Mouse (Mus musculus) midbrain, embryonic 16.5 days (tissue): ENCODE measurements around the gene 2810408A11Rik. TPM values are rescaled to one million over a fixed set of nuclear protein-coding genes. Genes with fewer than 3 reads are reported as not detected.
A peak's percentile ranks its signal among the peaks of the same experiment; 100 is the strongest.

Experiments
- ATAC-seq: fragments of 200-750 bp; cut with Nextera tagmentation; 2 replicates; pipeline ENCODE4 v1.8.0; 2017; ENCODE audit warnings: moderate TSS enrichment
- H3K27ac ChIP-seq: fragments of 300-500 bp; sonication (generic); 2 replicates; pipeline ENCODE4 v1.5.1; 2014; ENCODE audit warnings: mild to moderate bottlenecking, low read length, mixed read lengths
- H3K27me3 ChIP-seq: fragments of 300-500 bp; sonication (generic); 2 replicates; pipeline ENCODE4 v1.6.1; 2014; ENCODE audit warnings: low read depth, low read length, mixed read lengths; ENCODE audit not compliant: control insufficient read depth, insufficient read depth
- H3K36me3 ChIP-seq: fragments of 300-500 bp; sonication (generic); 2 replicates; pipeline ENCODE4 v1.6.1; 2014; ENCODE audit warnings: mild to moderate bottlenecking, low read length, moderate library complexity, mixed read lengths; ENCODE audit not compliant: control insufficient read depth, insufficient read depth
- H3K4me1 ChIP-seq: fragments of 300-500 bp; sonication (generic); 2 replicates; pipeline ENCODE4 v1.6.1; 2014; ENCODE audit warnings: mild to moderate bottlenecking, low read length, mixed read lengths; ENCODE audit not compliant: control insufficient read depth, insufficient read depth
- H3K4me2 ChIP-seq: fragments of 300-500 bp; sonication (generic); 2 replicates; pipeline ENCODE4 v1.6.1; 2014; ENCODE audit warnings: mild to moderate bottlenecking, low read length, mixed read lengths
- H3K4me3 ChIP-seq: fragments of 300-500 bp; sonication (generic); 2 replicates; pipeline ENCODE4 v1.5.1; 2014; ENCODE audit warnings: low read depth, mild to moderate bottlenecking, low read length, moderate library complexity, mixed read lengths
- H3K9ac ChIP-seq: fragments of 300-500 bp; sonication (generic); 2 replicates; pipeline ENCODE4 v1.6.1; 2014; ENCODE audit warnings: low read depth, low read length, mixed read lengths
- H3K9me3 ChIP-seq: fragments of 300-500 bp; sonication (generic); replicated peaks from 2 replicates; pipeline ENCODE4 v1.6.1; 2014; ENCODE audit warnings: mild to moderate bottlenecking, low read length, mixed read lengths; ENCODE audit not compliant: control insufficient read depth, poor library complexity, severe bottlenecking
- WGBS: fragments of 180-500 bp; shearing (Covaris S2); extraction: QIAGEN DNeasy Blood & Tissue Kit; methylation state at CpG from one replicate; pipeline ENCODE4 v1.1.7; 2014; 5-methylcytosine and 5-hydroxymethylcytosine counted together
- polyA plus RNA-seq: library from polyadenylated mRNA; unstranded; fragments of >200 nt; fragmentation: Nextera tagmentation; extraction: Ambion mirVana; gene quantifications from 2 replicates; pipeline ENCODE4 v1.2.1, GENCODE M21; 2015

The 2810408A11Rik gene
- polyA plus RNA-seq, 1 experiment from 2014 or later: 6.6 TPM

DNA sequence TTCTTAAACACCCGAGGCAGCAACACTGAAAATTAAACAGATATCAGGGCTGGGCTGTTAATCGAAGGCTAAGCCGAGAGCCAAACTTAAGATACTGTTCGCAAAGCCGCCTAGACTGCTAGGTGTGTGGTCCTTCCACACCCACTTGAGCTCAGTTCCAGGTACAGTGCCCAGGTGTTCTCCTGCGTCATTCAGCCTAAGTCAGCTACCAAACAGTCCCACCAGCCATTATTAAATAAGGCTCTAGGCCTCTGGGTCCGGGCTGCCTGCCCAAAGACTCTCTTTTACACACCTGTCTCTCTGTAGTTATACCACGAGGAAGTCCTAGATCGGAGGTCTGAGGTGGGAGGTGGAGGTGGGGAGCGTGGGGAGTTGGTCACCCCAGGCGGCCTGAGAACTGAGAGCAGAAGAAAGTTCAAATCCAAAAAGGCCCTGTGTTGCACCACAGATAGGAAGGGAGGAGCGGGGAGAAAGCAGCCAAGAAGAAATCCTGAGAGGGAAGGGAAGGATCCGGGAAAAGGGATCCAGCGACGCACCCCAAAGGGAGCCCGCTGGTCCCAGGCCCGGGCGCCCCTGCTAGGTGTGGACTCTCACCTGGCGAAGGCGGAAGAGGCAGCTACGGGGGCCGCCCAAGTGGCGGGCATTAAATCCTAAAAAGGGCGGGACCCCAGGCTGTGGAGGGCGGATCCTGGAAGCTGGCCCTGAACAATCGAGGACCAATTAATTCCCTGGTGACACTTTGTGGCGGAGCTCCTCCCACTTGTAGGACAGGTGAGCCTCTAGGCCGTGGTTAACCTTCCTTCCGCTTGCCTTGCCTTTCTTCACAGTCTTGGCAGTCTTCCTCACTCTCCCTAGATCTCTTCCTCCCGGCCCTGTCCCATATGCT, 42.4 kb downstream of the 2810408A11Rik start, which contains the start of gene Tnk1:
Tnk1 (minus strand) TSS at position 618 of the 886 bp plus-strand sequence.
- no peak within 1 kb of the TSS for H3K4me2 ChIP-seq
- no peak within 1 kb of the TSS for H3K27ac ChIP-seq
- no peaks in the 10 kb centered on the region for H3K4me1 ChIP-seq
- 22% methylated on average over 30 of the region's 30 CpGs for WGBS
- no peak within 1 kb of the TSS for H3K4me3 ChIP-seq
- ATAC-seq: no peak
- no peaks in the 10 kb centered on the region for H3K9me3 ChIP-seq
- peaks cover 11% of the 10 kb centered on the region for H3K27me3 ChIP-seq
- H3K9ac ChIP-seq: no peak within 1 kb of the TSS
- no peaks in the 10 kb centered on the region for H3K36me3 ChIP-seq

GRCm38 (mm10) chr11:69855347-69855746, 45.4 kb downstream of the 2810408A11Rik start:
- H3K36me3 ChIP-seq: peaks cover 14% of the 10 kb centered on the region
- H3K9me3 ChIP-seq: no peaks in the 10 kb centered on the region
- no peak overlapping the region for H3K9ac ChIP-seq
- ATAC-seq: 0 out of 2 replicates have a peak, but pooled peaks have one; percentile 50
- H3K4me1 ChIP-seq: no peaks in the 10 kb centered on the region
- H3K4me3 ChIP-seq: no peak overlapping the region
- H3K27me3 ChIP-seq: peaks cover 11% of the 10 kb centered on the region
- no peak overlapping the region for H3K4me2 ChIP-seq
- WGBS: 16% methylated on average over 16 of the region's 16 CpGs
- H3K27ac ChIP-seq: no peak overlapping the region

DNA sequence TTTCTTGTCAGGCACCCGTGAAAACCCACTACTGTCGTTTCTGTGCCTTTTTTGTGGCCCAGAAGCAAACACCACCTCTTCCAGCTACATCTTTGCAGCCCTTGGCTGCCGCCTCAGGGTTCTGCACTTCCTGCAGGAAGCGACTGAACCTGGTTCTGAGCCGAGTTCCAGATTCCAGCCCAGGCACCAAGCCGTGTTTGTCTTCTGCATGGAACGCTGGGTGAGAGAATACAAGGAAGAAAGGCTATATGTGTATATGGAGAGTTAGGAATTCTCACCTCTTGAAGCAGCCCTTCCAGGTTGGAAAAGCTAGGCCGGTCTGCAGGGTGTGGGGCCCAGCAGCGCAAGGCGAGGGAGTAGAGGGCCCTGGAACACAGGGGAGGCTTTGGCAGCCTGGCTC, 46.1 kb downstream of the 2810408A11Rik start:
- WGBS: 84% methylated on average over 10 of the region's 10 CpGs
- Histone ChIP-seq H3K4me1 (no peaks in the 10 kb centered on the region), H3K4me3 (no peak overlapping the region), H3K36me3 (peaks cover 21% of the 10 kb centered on the region), H3K27me3 (peaks cover 11% of the 10 kb centered on the region), H3K9ac (no peak overlapping the region), H3K27ac (no peak overlapping the region), H3K9me3 (no peaks in the 10 kb centered on the region), H3K4me2 (no peak overlapping the region)
- ATAC-seq: no peak

GRCm38 (mm10) chr11:69853994-69854393, 46.8 kb downstream of the 2810408A11Rik start:
- H3K36me3 ChIP-seq: peaks cover 27% of the 10 kb centered on the region
- H3K27me3 ChIP-seq: peaks cover 11% of the 10 kb centered on the region
- no peaks in the 10 kb centered on the region for H3K4me1 ChIP-seq
- H3K4me2 ChIP-seq: no peak overlapping the region
- no peak overlapping the region for H3K9ac ChIP-seq
- no peak overlapping the region for H3K4me3 ChIP-seq
- H3K27ac ChIP-seq: no peak overlapping the region
- no peak for ATAC-seq
- H3K9me3 ChIP-seq: no peaks in the 10 kb centered on the region
- 69% methylated on average over 7 of the region's 7 CpGs for WGBS

DNA sequence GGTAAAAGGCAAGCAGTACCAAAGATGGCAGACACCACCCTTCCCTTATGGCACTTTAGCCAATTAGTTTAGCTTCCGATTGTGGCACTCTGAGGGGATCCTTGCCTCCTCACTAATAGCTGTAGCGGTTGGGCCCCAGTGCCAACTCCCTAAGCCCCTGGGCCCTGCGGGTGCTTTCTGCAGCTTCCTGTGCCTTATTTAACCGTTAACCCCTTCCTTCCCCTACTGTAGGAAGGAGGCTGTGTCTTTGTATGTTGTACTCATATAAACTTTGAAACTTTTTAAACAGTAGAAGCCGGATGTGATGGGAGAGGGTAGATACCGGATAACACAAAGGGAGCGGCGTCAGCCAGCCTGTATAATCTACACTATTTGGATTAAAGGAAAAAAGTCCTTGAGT, 50.0 kb downstream of the 2810408A11Rik start:
- Histone ChIP-seq H3K9me3 (no peaks in the 10 kb centered on the region), H3K36me3 (peaks cover 32% of the 10 kb centered on the region), H3K4me2 (no peak overlapping the region), H3K4me3 (no peak overlapping the region), H3K27ac (no peak overlapping the region), H3K9ac (no peak overlapping the region), H3K27me3 (no peaks in the 10 kb centered on the region), H3K4me1 (peaks cover 15% of the 10 kb centered on the region)
- ATAC-seq: no peak
- 74% methylated on average over 8 of the region's 8 CpGs for WGBS

DNA sequence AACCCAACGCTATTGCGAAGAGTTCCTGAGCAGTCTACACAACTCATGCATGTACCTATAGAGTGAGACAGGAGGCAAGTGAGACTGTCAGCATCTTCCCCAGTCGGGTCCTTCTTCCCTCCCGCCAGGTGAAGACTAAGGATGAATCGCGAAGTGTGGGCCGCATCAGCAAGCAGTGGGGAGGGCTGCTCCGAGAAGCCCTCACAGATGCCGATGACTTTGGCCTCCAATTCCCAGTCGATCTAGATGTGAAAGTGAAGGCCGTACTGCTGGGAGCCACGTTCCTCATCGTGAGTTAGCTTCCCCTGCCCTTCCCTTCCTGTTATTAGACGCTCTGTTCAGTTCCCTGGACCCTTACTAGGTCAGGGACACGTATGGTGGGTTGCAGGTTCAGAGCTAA, 50.9 kb downstream of the 2810408A11Rik start:
- no peak for ATAC-seq
- no peak overlapping the region for H3K27ac ChIP-seq
- 92% methylated on average over 15 of the region's 15 CpGs for WGBS
- no peak overlapping the region for H3K9ac ChIP-seq
- no peaks in the 10 kb centered on the region for H3K9me3 ChIP-seq
- no peak overlapping the region for H3K4me2 ChIP-seq
- H3K4me3 ChIP-seq: no peak overlapping the region
- H3K27me3 ChIP-seq: no peaks in the 10 kb centered on the region
- peaks cover 22% of the 10 kb centered on the region for H3K4me1 ChIP-seq
- H3K36me3 ChIP-seq: peaks cover 32% of the 10 kb centered on the region

- H3K4me2 ChIP-seq: no peak overlapping the region
- no peak for ATAC-seq
- no peak overlapping the region for H3K27ac ChIP-seq
- WGBS: 91% methylated on average over 9 of the region's 9 CpGs
- peaks cover 22% of the 10 kb centered on the region for H3K4me1 ChIP-seq
- no peaks in the 10 kb centered on the region for H3K27me3 ChIP-seq
- H3K36me3 ChIP-seq: peaks cover 32% of the 10 kb centered on the region
- H3K9ac ChIP-seq: no peak overlapping the region
- H3K9me3 ChIP-seq: no peaks in the 10 kb centered on the region
- no peak overlapping the region for H3K4me3 ChIP-seq
These were observed 51.7 kb downstream of the 2810408A11Rik start for GRCm38 (mm10) chr11:69849128-69849527.

DNA sequence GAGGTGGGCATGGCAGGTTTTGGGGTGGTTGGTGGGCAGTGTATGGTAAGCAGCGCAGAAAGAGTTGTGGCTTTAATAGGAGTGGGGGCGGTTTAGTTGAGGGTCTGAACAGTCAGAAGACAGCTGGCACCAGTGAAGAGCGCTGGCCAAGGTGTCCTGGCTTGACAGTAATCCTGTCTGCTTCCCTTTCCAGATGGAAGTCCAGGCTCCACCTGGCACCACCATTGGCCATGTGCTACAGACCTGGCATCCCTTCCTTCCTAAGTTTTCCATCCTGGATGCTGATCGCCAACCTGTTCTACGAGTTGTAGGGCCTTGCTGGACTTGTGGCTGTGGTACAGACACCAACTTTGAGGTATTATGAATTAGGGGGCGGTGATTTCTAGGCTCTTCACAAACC, 52.8 kb downstream of the 2810408A11Rik start:
- no peak overlapping the region for H3K27ac ChIP-seq
- H3K9ac ChIP-seq: peak overlapping the region; percentile 88; the same call in 1 of the 2 replicates
- no peak overlapping the region for H3K4me3 ChIP-seq
- H3K4me2 ChIP-seq: peak overlapping the region; percentile 94
- no peak for ATAC-seq
- no peaks in the 10 kb centered on the region for H3K9me3 ChIP-seq
- peaks cover 22% of the 10 kb centered on the region for H3K4me1 ChIP-seq
- WGBS: 93% methylated on average over 6 of the region's 6 CpGs
- no peaks in the 10 kb centered on the region for H3K27me3 ChIP-seq
- peaks cover 32% of the 10 kb centered on the region for H3K36me3 ChIP-seq
